Mouse (Mus musculus): Measurements from ENCODE around the gene Elf4.
A peak's percentile ranks its signal among the peaks of the same experiment; 100 is the strongest.
"Not testable (repeated sequence)": the region's sequence is repeated elsewhere in the genome, so short reads cannot be mapped to it uniquely, and the experiment has no call there.

Elf4 gene

DNA sequence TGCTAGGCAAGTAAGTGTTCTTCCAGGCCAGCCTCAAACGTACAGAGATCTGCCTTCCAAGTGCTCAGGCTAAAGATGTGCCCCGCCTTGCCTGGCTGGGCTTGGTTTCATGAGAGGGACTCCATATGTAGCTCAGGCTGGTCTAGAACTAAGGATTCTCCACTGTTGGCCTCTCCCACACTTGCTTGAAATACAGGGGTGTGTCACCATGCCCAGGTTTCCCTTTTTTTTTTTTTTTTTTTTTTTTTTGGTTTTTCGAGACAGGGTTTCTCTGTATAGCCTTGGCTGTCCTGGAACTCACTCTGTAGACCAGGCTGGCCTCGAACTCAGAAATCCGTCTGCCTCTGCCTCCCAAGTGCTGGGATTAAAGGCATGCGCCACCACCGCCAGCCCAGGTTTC is 26.9 kb downstream of the Elf4 start:
- not testable (repeated sequence) for DNase-seq (ENCODE audit: low spot score)

- DNase-seq (ENCODE audit: low spot score): no peak
These were observed 27.4 kb downstream of the Elf4 start for GRCm38 (mm10) chrX:48435477-48435900.

GRCm38 (mm10) chrX:48434251-48434650 is 28.7 kb downstream of the Elf4 start:
- DNase-seq (ENCODE audit: low spot score): no peak

- DNase-seq (ENCODE audit: low spot score): no peak
These were observed 29.4 kb downstream of the Elf4 start for GRCm38 (mm10) chrX:48433527-48433899.

DNA sequence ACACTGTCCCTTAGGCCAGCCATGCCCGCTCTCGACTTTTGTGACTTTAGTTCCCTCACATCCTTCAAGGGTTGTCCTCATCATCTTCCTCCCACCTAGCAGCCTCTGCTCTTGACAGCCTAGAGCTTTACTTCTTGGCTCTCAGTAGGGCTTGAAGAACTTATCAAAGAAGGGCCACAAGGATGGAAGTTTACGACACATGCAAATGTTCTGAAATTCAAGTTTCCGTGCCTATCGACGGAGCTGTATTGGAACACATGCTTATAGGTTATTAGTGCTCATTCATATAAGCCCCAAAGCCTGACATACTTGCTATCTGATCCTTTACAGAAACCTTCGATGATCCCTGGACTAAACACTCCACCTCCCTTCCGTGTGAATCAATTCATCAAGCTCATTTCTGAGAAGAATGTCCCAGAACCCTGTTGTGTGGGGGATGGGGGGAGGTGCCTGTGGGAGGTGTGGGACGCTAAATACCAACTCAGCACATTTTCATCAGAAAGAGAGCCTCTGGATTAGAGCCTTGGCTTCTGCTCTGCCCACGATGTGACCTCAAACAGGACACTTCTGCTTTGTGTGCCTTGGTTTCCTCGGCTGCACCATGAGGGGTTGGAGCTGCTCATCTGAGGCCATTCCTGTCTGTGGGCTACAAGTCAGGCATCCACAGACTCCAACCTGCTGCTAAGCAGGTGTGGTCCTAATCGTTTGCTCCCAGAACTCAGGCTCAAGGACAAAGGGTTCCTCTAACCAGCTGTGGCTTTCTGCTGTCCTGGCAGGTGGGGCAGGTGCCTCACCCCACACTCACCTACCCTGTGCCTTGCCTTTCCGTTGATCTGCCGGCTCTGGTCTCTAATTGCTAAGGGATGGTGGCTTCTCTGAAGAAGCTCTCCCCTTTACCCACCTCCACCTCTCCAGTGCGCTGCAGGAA is 30.1 kb downstream of the Elf4 start:
- no peak for DNase-seq (ENCODE audit: low spot score)

- no peak for DNase-seq (ENCODE audit: low spot score)
These were observed 33.4 kb downstream of the Elf4 start for GRCm38 (mm10) chrX:48429538-48429937.

- DNase-seq (ENCODE audit: low spot score): no peak
These were observed 33.8 kb downstream of the Elf4 start for GRCm38 (mm10) chrX:48429100-48429499.

- no peak for DNase-seq (ENCODE audit: low spot score)
These were observed 34.3 kb downstream of the Elf4 start for GRCm38 (mm10) chrX:48428642-48429041.

DNA sequence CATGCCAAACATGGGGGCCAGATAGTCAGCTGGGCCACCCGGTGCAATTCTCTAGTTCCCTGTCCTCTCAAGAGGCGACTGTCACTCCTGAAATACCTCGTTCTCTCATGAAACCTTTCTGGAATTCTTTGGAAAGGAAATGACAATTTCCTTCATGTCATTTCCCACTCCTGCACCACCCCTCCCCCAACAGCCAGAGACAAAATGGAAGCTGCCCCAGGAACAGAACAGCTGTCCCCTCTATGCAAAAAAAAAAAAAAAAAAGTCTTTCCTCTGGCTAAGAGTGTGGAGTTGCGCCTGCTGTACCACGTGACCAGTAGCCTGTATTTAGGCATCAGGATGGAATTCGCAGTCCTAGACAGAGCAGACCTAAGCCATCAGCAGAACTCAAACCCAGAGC is 34.7 kb downstream of the Elf4 start:
- no peak for DNase-seq (ENCODE audit: low spot score)

DNA sequence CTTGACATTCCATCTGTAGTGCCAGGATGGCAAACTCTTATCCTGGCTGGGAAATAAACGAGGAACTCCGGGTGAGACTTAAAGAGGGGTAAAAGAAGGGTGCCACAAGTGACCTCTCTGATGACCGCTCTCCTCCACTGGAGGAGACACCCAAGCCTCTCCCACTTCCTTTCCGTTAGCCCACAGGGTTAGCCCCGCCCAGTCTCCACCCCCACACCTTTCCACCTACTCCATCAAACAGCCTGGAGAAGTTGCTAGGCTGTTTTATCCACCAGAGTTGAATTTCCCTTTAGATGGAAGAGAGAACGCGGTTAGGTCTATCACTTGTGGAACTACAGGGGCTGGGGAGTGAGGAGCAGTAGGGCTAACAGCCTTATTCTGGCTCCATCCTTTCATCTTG is 37.7 kb downstream of the Elf4 start:
- no peak for DNase-seq (ENCODE audit: low spot score)

DNA sequence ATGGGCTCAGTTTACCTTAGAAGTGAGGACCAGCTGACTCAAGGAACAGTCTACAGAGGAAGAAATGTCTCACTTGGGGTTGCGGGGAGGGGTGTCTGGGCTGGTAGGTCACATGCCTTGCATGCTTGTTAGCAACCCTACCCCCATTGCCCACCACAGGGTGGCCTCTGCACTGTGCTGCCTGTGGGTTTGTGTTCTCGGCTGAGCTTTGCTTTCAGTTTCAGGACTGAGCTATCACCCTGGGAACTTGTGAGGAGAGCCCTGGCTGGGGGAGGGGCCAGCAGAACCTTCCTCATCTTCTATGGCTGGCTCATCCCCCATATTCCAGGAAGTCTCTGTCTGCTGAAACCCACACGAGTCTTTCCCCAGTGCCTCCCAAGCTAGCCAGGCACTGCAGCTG is 38.3 kb downstream of the Elf4 start:
- DNase-seq (ENCODE audit: low spot score): no peak

DNA sequence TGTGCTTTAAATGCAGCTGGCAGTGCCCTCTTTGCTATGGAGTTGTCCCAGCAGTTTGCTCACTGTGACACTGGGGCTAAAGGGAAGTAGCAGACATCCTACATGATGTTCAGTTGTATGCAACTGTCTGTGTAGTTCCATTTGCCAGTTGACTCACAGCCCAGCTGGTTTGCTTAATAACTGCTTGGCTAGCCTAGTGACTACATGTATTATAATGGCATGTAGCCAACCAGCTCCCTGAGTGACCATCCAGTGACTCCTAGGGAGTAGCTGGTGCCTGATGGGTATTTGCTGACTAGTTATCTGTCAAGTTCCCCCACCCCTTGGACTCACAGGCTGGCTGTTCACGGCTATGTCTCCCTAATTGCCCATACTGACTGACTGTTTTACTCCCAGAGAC is 39.3 kb downstream of the Elf4 start:
- no peak for DNase-seq (ENCODE audit: low spot score)

DNA sequence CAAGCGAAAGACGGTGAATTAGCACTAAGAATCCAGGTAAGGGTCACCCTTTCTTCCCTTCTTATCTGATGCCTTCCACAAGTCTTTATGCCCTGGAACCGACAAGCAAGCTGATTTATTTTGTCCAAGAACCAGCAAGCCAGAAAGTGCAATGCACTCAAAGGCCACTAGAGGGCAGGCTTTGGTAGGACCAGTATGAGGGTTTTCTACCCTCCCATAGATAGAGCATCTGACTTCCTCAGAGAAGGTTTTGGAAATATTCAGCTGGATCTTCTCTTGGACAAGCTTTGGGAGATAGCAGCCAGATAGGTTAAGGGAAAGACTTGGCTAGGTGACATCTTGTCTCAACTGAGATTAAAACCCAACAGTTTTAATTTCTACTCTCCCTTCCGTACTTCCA is 39.9 kb downstream of the Elf4 start:
- DNase-seq (ENCODE audit: low spot score): peak; percentile 59

- DNase-seq (ENCODE audit: low spot score): no peak
These were observed 44.5 kb downstream of the Elf4 start for GRCm38 (mm10) chrX:48418417-48418816.

DNA sequence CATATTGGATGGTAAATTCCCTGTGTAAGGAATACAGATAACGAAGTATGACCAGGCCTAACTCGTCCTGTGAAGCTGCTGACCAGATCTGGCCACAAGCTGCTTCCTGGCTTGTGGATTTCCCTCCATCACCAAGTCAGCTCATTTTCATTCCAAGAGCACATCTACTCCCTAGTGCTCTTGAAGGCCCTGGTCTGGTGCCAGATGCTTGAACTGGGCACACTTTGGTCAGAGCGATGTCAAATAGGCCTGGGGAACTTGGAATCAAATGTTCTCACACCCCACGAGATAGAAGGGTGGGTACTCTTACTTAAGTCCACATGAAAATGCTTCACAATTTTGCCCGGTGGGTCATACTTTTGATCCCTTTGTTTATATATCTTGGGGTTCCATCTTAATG is 48.6 kb downstream of the Elf4 start:
- no peak for DNase-seq (ENCODE audit: low spot score)

DNA sequence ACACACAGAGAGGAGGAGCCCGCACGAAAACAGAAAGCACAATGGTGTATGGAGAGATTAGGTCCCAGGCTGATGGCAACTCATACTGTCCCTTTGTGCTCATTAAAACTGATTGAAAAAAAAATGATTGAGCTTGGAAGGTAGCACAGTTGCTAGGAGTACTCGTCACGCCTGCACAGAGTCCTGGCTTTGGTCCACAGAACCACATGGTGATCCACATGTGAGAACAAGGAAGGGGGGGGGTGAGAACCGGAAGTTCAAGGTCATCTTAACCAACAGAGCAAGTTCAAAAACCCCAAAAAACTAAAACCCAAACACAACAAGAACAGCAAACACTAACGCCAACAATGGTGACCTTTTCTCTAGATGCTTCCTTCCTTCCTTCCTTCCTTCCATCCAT is 50.3 kb downstream of the Elf4 start:
- DNase-seq (ENCODE audit: low spot score): no peak

DNA sequence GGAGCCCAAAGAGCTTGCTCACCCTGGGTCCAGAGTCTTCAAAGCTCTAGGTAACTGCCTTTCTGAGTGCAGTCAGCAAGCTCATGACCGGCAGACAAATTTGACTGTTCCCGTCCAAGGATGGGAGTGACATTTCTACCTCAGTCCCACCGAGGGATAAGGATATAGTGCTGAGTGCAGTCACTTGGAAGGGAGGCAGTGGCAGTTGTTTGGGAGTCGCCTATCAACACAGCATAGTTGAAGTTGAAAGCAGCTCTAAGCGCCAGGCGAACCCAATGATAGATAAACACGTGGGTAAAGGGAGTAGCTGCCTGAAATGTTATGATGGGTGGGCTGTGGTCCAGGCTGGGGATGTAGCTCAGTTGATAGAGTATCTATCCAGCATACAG is 52.5 kb downstream of the Elf4 start:
- no peak for DNase-seq (ENCODE audit: low spot score)

DNA sequence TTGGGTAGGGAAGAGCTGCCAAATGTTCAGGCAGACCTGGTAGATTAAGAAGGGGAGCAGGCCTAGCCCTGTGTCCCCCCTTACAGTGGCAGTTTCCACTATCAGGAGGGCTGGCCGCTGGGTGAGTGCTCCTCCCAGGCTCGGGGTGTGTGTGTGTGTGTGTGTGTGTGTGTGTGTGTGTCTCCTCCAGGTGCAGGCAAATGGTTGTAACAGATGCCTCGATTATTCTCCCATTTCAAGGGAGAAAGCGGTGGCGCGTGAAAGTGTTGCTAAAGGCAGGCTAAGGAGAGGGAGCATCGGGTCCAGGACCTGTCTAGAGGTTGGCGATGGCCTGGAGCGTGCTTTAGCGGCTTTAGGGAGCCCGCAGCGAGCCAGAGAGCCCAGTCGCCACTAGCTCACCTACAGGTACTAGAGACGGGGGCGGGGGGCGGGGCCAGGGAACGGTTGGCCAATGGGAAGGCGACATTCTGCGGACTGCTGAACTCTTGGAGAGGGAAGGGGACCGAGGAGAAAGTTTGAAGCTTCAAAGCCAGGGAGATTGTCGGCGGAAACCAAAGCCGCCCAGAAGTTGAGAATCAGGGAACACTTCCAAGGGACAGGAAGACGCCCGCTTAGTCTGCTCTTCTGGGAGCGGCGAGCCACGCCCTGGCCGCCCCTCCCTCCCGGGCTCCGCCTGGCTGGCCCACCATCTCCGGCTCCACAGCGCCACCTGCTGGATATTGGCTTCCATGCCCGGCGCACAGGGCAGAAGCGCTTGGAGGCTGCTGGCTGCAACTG is 53.1 kb downstream of the Elf4 start:
- peak; percentile 55 for DNase-seq (ENCODE audit: low spot score)

GRCm38 (mm10) chrX:48405141-48405540 is 57.8 kb downstream of the Elf4 start:
- DNase-seq (ENCODE audit: low spot score): no peak

- DNase-seq (ENCODE audit: low spot score): no peak
These were observed 62.9 kb downstream of the Elf4 start for GRCm38 (mm10) chrX:48399994-48400393.

GRCm38 (mm10) chrX:48389380-48389779 is 73.6 kb downstream of the Elf4 start:
- no peak for DNase-seq (ENCODE audit: low spot score)

- no peak for DNase-seq (ENCODE audit: low spot score)
These were observed 77.0 kb downstream of the Elf4 start for GRCm38 (mm10) chrX:48385927-48386326.

GRCm38 (mm10) chrX:48383643-48384042 is 79.3 kb downstream of the Elf4 start:
- no peak for DNase-seq (ENCODE audit: low spot score)

All from layer of hippocampus, adult 9-10 months (tissue).